Mouse (Mus musculus) forebrain, embryonic 11.5 days (tissue): ENCODE results near the gene Rnf114. TPM values are rescaled to one million over a fixed set of nuclear protein-coding genes. Genes with fewer than 3 reads are reported as not detected.

Experiments
- ATAC-seq: fragments of 200-750 bp; cut with Nextera tagmentation; replicated peaks from 2 replicates; pipeline ENCODE4 v1.8.0; 2017; ENCODE audit warnings: moderate TSS enrichment; ENCODE audit not compliant: low FRiP score
- DNase-seq: peaks from one replicate; pipeline ENCODE4 v3.0.0-alpha.2; 2017; ENCODE audit warnings: low spot score
- H3K27ac ChIP-seq: fragments of 300-500 bp; sonication (generic); 2 replicates; pipeline ENCODE4 v1.5.1; 2014; ENCODE audit warnings: low read depth, low read length
- H3K27me3 ChIP-seq: fragments of 300-500 bp; sonication (generic); 2 replicates; pipeline ENCODE4 v1.6.1; 2014; ENCODE audit warnings: mild to moderate bottlenecking, low read length, mixed read lengths; ENCODE audit not compliant: control insufficient read depth, insufficient read depth
- H3K36me3 ChIP-seq: fragments of 300-500 bp; sonication (generic); 2 replicates; pipeline ENCODE4 v1.6.1; 2014; ENCODE audit warnings: mild to moderate bottlenecking, low read length, moderate library complexity, mixed read lengths; ENCODE audit not compliant: control insufficient read depth, insufficient read depth
- H3K4me1 ChIP-seq: fragments of 300-500 bp; sonication (generic); replicated peaks from 2 replicates; pipeline ENCODE4 v1.6.1; 2014; ENCODE audit warnings: low read length, mixed read lengths; ENCODE audit not compliant: control insufficient read depth, insufficient read depth
- H3K4me2 ChIP-seq: fragments of 300-500 bp; sonication (generic); 2 replicates; pipeline ENCODE4 v1.6.1; 2014; ENCODE audit warnings: low read depth, mild to moderate bottlenecking, low read length, moderate library complexity, mixed read lengths; ENCODE audit not compliant: severe bottlenecking
- H3K4me3 ChIP-seq: fragments of 300-500 bp; sonication (generic); 2 replicates; pipeline ENCODE4 v1.5.1; 2014; ENCODE audit warnings: low read depth, low read length
- H3K9ac ChIP-seq: fragments of 300-500 bp; sonication (generic); 2 replicates; pipeline ENCODE4 v1.6.1; 2014; ENCODE audit warnings: low read length
- H3K9me3 ChIP-seq: fragments of 300-500 bp; sonication (generic); 2 replicates; pipeline ENCODE4 v1.6.1; 2016; ENCODE audit warnings: low read length, mixed read lengths; ENCODE audit not compliant: control insufficient read depth
- WGBS: fragments of 180-500 bp; shearing (Covaris S2); extraction: QIAGEN DNeasy Blood & Tissue Kit; methylation state at CpG from one replicate; pipeline ENCODE4 v1.1.7; 2014; 5-methylcytosine and 5-hydroxymethylcytosine counted together
- polyA plus RNA-seq: library from polyadenylated mRNA; unstranded; fragments of >200 nt; fragmentation: Nextera tagmentation; extraction: Ambion mirVana; gene quantifications from 2 replicates; pipeline ENCODE4 v1.2.1, GENCODE M21; 2014

The Rnf114 gene
- polyA plus RNA-seq, 1 experiment from 2014 or later: 133 TPM

DNA sequence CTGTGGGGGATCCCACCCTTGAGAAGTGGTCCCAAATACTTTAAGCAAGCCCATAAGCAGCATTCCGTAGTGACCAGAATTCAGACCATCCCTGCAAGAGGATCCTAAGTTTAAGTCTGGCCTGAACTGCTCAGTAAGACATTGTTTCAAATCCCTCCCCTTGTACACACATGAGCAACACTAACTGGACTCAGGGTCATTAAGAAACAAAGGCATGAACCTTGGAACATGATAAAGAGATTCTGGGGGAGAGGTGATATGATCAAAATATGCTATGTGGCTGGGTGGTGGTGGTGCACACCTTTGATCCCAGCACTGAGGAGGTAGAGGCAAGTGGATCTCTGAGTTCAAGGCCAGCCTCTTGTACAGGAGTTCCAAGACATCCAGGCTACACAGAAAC, 12.9 kb upstream of the Rnf114 start:
- Histone ChIP-seq H3K9me3 (no peaks in the 10 kb centered on the region), H3K4me3 (no peak overlapping the region), H3K27ac (no peak overlapping the region), H3K27me3 (no peaks in the 10 kb centered on the region), H3K4me1 (peaks cover 12% of the 10 kb centered on the region), H3K36me3 (peaks cover 3% of the 10 kb centered on the region; the same call in 1 of the 2 replicates), H3K4me2 (no peak overlapping the region), H3K9ac (no peak overlapping the region)
- 97% methylated on average over 1 of the region's 1 CpGs for WGBS
- ATAC-seq: no peak
- no peak for DNase-seq

GRCm38 (mm10) chr2:167482681-167483080, 9.8 kb upstream of the Rnf114 start:
- Histone ChIP-seq H3K36me3 (peaks cover 3% of the 10 kb centered on the region; the same call in 1 of the 2 replicates), H3K27me3 (no peaks in the 10 kb centered on the region), H3K27ac (no peak overlapping the region), H3K4me1 (no peaks in the 10 kb centered on the region), H3K9ac (no peak overlapping the region), H3K4me3 (no peak overlapping the region), H3K4me2 (no peak overlapping the region), H3K9me3 (no peaks in the 10 kb centered on the region)
- 94% methylated on average over 4 of the region's 4 CpGs for WGBS
- ATAC-seq (no peak), DNase-seq (no peak)

DNA sequence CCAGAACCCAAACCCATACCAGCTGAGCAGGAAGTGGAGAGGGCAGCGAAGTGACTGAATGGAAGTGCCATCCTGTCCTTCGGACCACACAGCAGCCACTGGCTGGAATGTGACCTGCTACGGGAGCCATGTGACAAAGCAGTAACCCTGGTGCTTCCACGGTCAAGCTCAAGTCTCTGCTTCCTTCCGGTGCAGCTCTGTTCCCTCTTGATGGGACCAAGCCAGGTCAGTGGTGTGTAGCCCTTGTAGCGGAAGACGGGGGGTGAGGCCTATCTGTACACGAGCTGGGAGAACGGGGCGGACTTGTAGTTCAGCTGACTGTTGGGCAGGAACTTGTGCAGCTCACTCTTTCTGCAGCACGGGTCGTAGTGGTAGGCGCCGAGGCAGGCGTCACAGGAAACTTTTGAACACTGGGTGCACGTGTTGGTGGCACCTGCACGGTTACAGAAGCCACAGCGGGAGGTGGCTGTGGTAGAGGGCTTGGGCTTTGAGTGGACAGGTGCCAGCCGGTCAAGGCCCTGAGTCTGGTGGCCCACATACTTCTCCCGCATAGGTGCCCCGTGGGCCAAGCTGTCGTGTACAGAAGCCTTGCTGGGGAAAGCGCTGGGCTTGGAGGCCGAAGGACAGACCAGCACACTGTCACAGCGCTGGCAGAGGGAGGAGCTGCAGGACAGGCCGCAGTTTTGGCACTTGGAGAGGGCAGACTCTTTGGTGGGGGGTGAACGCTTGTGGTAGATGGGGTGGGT, 9.2 kb upstream of the Rnf114 start:
- no peak for DNase-seq
- no peak overlapping the region for H3K27ac ChIP-seq
- peaks cover 3% of the 10 kb centered on the region; the same call in 1 of the 2 replicates for H3K36me3 ChIP-seq
- no peak overlapping the region for H3K4me2 ChIP-seq
- WGBS: 92% methylated on average over 27 of the region's 27 CpGs
- H3K9ac ChIP-seq: no peak overlapping the region
- H3K4me1 ChIP-seq: no peaks in the 10 kb centered on the region
- no peaks in the 10 kb centered on the region for H3K27me3 ChIP-seq
- no peak for ATAC-seq
- H3K9me3 ChIP-seq: no peaks in the 10 kb centered on the region
- H3K4me3 ChIP-seq: no peak overlapping the region

GRCm38 (mm10) chr2:167483827-167484410, 8.5 kb upstream of the Rnf114 start:
- 94% methylated on average over 24 of the region's 24 CpGs for WGBS
- Histone ChIP-seq H3K27me3 (no peaks in the 10 kb centered on the region), H3K36me3 (peaks cover 3% of the 10 kb centered on the region; the same call in 1 of the 2 replicates), H3K9ac (no peak overlapping the region), H3K9me3 (no peaks in the 10 kb centered on the region), H3K27ac (no peak overlapping the region), H3K4me1 (no peaks in the 10 kb centered on the region), H3K4me3 (no peak overlapping the region), H3K4me2 (no peak overlapping the region)
- ATAC-seq: no peak
- no peak for DNase-seq

- peaks cover 3% of the 10 kb centered on the region; the same call in 1 of the 2 replicates for H3K36me3 ChIP-seq
- H3K27ac ChIP-seq: no peak overlapping the region
- ATAC-seq (no peak), DNase-seq (no peak)
- H3K4me1 ChIP-seq: no peaks in the 10 kb centered on the region
- no peaks in the 10 kb centered on the region for H3K9me3 ChIP-seq
- no peak overlapping the region for H3K9ac ChIP-seq
- no peak overlapping the region for H3K4me2 ChIP-seq
- WGBS: 94% methylated on average over 11 of the region's 11 CpGs
- no peak overlapping the region for H3K4me3 ChIP-seq
- H3K27me3 ChIP-seq: no peaks in the 10 kb centered on the region
Observed at GRCm38 (mm10) chr2:167484932-167485331, 7.5 kb upstream of the Rnf114 start.

DNA sequence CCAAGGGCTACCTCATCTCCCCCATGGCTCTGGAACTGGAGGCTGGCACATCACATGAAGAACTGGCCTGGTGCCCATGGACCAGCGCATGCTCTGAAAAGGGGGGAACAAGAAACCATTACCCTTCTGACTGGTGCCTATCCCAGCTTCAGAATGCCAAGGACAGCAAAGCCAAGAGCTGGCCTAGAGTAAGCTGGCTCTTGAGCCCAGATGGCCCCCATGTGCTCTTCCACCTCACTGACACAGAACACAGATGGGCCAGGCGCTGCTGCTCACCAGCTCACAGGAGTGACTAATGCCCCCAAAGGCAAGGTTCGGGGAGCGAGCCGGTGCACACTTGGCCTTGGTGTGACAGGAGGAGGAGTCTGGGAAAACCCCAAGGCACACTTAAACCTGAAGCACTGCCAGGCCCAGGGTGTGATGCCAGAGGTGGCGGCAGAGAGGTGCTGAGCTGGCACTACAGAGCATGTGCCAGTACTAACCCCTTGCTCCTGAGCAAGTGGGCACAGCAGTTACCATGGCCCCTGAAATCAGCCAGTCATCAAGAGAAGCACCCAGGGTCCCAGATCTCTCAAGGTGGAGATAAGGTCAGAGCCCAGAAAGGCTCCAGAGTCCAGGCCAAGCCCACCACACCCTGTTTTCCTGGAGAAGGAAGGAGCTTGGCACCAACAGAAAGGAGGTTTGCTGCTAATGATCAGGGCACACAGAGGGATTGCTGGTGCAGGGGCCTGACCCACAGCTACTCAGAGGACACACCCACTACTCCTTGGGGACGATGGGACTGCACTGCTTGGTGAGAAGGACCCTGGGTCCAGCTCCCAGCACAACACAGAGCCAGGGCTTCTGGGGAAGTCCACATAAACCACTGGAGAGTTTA, 6.7 kb upstream of the Rnf114 start:
- 90% methylated on average over 7 of the region's 7 CpGs for WGBS
- H3K4me2 ChIP-seq: no peak overlapping the region
- no peaks in the 10 kb centered on the region for H3K9me3 ChIP-seq
- no peak overlapping the region for H3K9ac ChIP-seq
- H3K27me3 ChIP-seq: no peaks in the 10 kb centered on the region
- DNase-seq: no peak
- no peaks in the 10 kb centered on the region for H3K4me1 ChIP-seq
- H3K36me3 ChIP-seq: peaks cover 3% of the 10 kb centered on the region; the same call in 1 of the 2 replicates
- no peak for ATAC-seq
- H3K4me3 ChIP-seq: no peak overlapping the region
- H3K27ac ChIP-seq: no peak overlapping the region

DNA sequence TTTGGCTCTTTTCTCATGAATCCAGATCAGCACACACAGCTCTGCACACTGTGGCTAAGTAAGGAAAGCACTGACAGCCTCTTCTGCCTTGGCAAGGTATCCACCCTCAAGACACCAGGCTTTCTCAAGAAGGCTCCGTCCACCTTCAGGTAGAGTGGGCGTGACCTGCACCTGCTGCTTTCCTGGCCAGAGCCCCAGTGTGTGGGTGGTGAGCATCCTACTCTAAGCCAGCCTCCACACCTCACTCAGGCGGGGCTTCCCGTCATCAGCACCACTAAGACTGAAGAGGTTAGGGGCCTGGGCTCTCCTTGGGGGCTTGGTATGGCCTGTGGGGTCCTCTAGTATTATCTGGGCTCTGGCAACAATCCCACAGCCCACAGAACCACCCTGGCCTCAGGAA, 5.9 kb upstream of the Rnf114 start:
- 90% methylated on average over 4 of the region's 4 CpGs for WGBS
- H3K4me1 ChIP-seq: peaks cover 6% of the 10 kb centered on the region; the same call in 1 of the 2 replicates
- H3K4me3 ChIP-seq: no peak overlapping the region
- no peak overlapping the region for H3K27ac ChIP-seq
- H3K9me3 ChIP-seq: no peaks in the 10 kb centered on the region
- peaks cover 3% of the 10 kb centered on the region; the same call in 1 of the 2 replicates for H3K36me3 ChIP-seq
- ATAC-seq (no peak), DNase-seq (no peak)
- no peak overlapping the region for H3K9ac ChIP-seq
- no peaks in the 10 kb centered on the region for H3K27me3 ChIP-seq
- H3K4me2 ChIP-seq: no peak overlapping the region

- ATAC-seq (no peak), DNase-seq (no peak)
- no peaks in the 10 kb centered on the region for H3K9me3 ChIP-seq
- no peak overlapping the region for H3K4me2 ChIP-seq
- H3K4me3 ChIP-seq: no peak overlapping the region
- H3K36me3 ChIP-seq: peaks cover 3% of the 10 kb centered on the region; the same call in 1 of the 2 replicates
- no peaks in the 10 kb centered on the region for H3K27me3 ChIP-seq
- no peak overlapping the region for H3K27ac ChIP-seq
- peaks cover 10% of the 10 kb centered on the region; the same call in 1 of the 2 replicates for H3K4me1 ChIP-seq
- H3K9ac ChIP-seq: no peak overlapping the region
- WGBS: 94% methylated on average over 6 of the region's 6 CpGs
Observed at GRCm38 (mm10) chr2:167487551-167487950, 4.9 kb upstream of the Rnf114 start.
